Mouse (Mus musculus) induced T-regulatory cell, adult 2 months (primary cell): Measurements from ENCODE around the gene Mzf1.

Source experiments
- DNase-seq: peaks from one replicate; pipeline ENCODE4 v3.0.0-alpha.2; 2012; ENCODE audit warnings: low read depth

Mzf1 gene

DNA sequence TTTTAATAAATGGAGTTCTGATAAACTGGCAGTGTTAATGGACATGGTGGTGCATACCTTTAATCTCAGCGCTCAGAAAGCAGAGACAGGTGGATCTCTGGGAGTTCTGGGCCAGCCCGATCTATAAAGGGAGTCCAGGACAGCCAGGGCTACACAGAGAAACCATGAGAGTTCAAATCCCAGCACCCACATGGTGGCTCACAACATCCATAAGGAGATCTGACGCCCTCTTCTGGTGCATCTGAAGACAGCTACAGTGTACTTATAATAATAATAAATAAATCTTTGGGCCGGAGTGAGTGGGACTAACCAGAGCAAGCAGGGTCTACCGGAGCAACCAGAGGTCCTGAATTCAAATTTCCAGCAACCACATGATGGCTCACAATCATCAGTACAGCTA is 51.2 kb downstream of the Mzf1 start:
- no peak for DNase-seq

GRCm38 (mm10) chr7:13001584-13001983 is 53.0 kb downstream of the Mzf1 start:
- DNase-seq, result no peak

- no peak for DNase-seq
Observed at GRCm38 (mm10) chr7:12998851-12999250, 55.7 kb downstream of the Mzf1 start, which contains the start of gene Trim28. Gene Trim28, plus strand, starts transcription at chr7:12999114.

- no peak for DNase-seq
Observed at GRCm38 (mm10) chr7:12998053-12998452, 56.5 kb downstream of the Mzf1 start, which contains the start of gene Slc27a5. Gene Slc27a5, minus strand, starts transcription at chr7:12998192.

DNA sequence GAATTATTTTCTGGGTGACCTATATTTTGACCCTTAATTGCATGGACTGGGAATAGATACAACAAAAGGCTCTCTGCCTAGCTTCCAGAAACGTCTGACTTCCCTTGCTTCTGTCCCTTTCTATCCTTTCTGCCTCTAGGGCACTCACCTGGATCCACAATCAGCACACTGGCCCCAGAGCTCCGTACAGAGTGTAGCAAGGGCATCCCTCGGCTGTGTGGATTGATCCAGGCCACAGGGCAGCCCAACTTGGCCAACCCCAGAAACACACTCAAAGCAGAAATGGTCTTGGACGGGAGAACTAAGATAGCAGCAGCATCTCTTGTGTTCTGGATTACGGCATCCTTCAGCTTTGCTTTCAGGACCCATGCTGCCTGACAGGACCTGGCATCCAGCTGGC is 57.3 kb downstream of the Mzf1 start:
- DNase-seq, result no peak

DNA sequence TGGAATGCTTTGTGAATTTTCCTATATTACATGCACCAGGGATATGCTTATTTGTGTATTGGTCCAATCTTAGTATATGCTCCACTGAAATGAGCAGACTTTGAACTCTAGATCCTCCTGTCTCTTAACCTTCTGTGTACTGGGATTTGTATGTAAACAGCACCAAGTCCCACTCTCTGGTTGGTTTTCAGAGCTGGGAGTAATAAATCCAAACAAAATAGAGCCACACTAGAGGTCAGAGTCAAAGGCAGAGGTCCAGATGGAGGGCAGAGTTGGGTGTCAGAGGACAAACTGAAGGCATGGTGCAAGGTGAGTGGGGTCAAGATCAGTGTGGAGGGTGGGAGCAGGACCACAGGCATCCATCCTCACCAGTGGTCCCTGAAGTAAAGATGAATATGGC is 58.7 kb downstream of the Mzf1 start:
- DNase-seq, result no peak

- no peak for DNase-seq
Observed at GRCm38 (mm10) chr7:12993148-12993547, 61.4 kb downstream of the Mzf1 start.
